Mouse (Mus musculus) layer of hippocampus, adult 9-10 months (tissue): ENCODE measurements around the gene Gstm3.
"Not testable (repeated sequence)": the region's sequence is repeated elsewhere in the genome, so short reads cannot be mapped to it uniquely, and the experiment has no call there.

Experiments
- DNase-seq: peaks from one replicate; pipeline ENCODE4 v3.0.0; 2022; ENCODE audit warnings: low spot score

Gene Gstm3

GRCm38 (mm10) chr3:107974237-107974636, 5.2 kb upstream of the Gstm3 start:
- no peak for DNase-seq

- DNase-seq, result no peak
These were observed 3.0 kb upstream of the Gstm3 start for GRCm38 (mm10) chr3:107972070-107972469.

- DNase-seq, result not testable (repeated sequence)
These were observed 2.0 kb upstream of the Gstm3 start for GRCm38 (mm10) chr3:107971101-107971500.

- DNase-seq, result no peak
These were observed 2.5 kb downstream of the Gstm3 start for GRCm38 (mm10) chr3:107966631-107967030.

DNA sequence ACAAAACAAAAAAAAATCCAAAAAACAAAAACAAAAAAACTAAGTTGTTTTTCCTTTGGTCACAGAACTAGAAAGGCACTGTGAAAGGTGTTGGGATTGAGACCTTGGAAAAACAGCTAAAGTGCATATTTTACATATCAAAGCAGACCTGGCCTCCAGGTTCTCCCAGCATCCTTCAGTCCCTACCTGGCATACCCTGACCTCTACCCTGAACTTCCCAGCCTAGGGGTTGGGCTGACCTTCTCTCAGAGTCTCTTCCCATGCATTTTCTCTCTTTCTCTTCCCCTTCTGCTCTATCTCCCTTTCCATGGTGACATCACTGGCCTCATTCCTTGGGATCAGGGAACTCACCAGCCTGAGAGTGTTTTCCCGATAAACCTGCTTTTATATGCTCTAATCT, 3.5 kb downstream of the Gstm3 start:
- DNase-seq, result no peak

- no peak for DNase-seq
These were observed 4.3 kb downstream of the Gstm3 start for GRCm38 (mm10) chr3:107964656-107965308.

- DNase-seq, result no peak
These were observed 5.1 kb downstream of the Gstm3 start for GRCm38 (mm10) chr3:107964026-107964425.

- DNase-seq, result not testable (repeated sequence)
These were observed 13.8 kb downstream of the Gstm3 start for GRCm38 (mm10) chr3:107955260-107955659.

DNA sequence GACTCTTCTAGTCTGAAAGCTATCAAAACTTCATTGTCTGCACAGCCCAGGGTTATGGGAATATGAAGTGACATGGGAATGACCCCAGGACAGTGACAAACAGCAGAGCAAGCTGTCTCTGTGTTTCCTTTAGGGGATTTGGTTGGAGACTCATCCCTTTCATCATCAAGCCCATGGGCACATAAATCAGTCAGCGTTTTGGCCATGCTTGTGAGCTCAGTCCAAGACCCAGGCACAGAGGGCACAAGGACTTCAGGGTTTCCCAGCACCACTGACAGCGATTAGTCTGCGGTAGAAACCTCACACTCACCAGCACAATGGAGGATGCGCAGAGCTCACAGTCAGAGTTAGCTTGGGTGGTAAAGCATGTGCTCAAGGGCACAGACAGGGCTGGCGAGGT, 15.2 kb downstream of the Gstm3 start:
- DNase-seq, result no peak

DNA sequence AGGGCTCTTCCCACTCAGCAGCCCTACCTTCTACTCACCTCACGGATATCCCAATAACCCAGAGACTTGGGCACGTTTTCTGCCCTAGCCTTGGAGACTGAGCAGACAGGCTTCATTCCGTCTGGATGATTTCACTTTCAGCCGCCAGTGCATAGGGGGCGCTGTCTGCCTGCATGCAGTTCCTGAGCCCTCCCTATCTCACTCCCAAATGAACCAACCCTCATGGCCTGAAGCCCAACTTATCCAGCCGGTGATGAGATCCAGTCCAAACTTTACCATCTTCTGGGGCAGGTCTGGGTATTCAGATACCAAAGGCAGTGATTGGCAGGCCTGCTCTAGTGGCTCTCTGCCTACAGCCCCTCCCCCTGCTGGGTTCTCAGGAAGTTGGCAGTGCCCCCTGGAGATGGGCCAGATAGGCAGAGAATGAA, 15.7 kb downstream of the Gstm3 start:
- peak; percentile 55 for DNase-seq

DNA sequence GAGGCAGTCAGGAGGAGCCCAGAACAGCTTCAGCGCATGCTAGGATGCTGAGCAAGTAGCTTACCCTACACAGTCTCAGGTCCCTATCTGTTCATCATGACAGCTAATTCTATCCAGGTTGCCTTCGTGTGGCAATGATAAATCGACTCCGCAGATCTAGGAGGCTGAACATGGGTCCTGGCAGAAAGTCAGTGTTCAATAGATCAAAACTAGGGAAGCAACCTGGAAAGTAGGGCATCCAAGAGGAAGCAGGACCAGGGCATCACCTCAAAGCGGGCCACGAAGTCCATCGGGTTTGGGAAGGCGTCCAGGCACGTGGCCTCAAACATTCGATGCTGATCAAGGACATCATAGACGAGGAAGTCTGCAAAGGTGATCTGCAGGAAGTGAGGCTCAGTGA, 18.6 kb downstream of the Gstm3 start:
- no peak for DNase-seq

DNA sequence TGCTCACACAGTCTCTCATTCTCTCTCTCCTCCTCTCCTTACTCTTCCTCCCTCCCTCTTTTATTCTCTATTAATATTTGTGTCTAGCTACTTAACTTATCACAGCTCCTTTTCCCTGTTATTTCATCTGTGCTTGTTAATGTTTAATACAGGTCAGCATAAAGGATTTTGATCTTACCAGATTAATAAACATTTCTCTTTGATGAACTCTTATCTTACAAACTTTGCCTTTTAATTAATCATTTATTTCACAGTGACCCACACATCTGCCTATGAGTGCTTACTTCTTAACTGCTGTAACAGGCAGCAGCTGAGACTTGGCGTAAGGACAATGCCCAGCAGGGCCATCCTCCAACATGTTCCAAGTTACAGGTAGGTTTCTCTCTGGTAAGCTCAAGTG, 19.6 kb downstream of the Gstm3 start:
- DNase-seq, result not testable (repeated sequence)

DNA sequence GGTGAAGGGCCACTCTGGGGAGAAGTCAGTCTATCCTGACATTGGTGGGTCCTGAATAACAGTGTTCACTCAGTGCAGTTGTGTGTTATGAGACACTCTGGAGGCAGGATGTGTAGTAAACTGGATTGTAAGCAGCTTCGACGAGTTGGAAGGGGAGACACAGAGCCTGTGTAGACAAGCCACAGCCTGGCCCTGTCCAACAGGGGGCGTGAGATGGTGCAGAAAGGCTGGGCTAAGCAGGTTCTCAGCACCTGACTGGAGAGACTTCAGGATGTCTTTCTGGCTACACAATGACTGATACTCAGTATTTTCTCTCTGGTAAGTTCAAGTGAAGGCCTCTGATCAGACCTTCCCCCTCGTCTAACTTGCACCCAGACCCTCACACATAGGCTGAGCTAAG, 23.4 kb downstream of the Gstm3 start:
- no peak for DNase-seq

- no peak for DNase-seq
These were observed 25.7 kb downstream of the Gstm3 start, which contains the start of gene Gstm6 for GRCm38 (mm10) chr3:107943239-107943990. Gene Gstm6, minus strand, starts transcription at chr3:107943749.

GRCm38 (mm10) chr3:107941261-107941660, 27.8 kb downstream of the Gstm3 start:
- no peak for DNase-seq

- no peak for DNase-seq
These were observed 28.6 kb downstream of the Gstm3 start for GRCm38 (mm10) chr3:107940524-107940923.

DNA sequence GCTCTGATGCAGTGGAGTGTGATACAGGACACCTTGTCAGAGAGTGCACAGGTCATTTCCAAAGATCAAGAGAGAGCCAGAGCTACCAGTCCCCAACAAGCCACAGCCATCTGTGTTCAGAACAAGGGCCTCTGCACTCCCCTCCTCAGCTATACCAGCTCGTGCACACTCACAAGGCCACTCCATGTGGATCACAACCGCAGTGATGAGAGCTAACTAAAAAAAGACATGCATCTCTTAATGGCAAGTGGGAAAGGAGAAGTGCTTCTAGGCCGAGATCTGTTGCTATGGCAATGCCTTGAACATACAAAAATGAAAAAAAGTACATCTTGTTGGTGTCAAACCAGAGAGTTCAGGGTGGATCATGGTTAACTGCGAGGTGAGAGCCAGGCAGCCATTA, 29.3 kb downstream of the Gstm3 start:
- DNase-seq, result no peak

- no peak for DNase-seq
These were observed 29.7 kb downstream of the Gstm3 start for GRCm38 (mm10) chr3:107939403-107939802.

DNA sequence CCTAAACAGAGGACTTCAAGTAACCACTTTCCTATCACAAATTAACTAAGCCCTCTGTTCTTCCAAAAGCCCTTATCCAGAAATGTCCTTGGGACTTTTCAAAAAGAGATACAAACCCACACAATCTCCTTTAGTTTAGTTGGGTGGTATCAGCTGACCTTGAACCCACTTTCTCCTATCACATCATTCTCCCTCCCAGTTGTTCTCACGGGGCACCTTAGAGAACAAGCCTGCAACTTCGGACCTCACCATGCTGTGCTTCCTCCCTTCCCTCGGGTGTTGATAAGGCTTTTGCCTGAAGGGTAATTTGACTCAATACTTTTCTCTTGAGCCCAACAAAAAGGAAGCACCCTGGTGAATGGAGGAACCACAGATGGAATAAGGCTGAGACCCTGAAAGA, 33.2 kb downstream of the Gstm3 start:
- no peak for DNase-seq

DNA sequence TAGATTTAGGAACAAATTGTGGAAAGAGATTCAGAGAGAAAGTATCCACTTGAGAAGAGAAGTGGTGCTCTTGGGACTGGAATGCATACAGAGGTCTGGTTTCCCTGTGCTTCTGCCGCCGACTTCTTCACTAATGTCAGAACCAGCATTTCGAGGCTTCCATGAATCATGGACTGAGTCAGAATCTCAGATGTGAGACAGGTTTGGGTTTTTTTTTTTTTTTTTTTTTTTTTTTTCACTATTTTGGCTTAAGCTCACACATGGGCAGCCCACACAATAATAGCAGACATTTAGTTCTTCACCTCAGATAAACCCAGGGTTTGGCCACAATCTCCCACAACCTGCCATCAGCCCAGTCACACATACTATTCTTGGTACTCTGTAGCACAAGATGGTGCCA, 33.8 kb downstream of the Gstm3 start:
- DNase-seq, result no peak

DNA sequence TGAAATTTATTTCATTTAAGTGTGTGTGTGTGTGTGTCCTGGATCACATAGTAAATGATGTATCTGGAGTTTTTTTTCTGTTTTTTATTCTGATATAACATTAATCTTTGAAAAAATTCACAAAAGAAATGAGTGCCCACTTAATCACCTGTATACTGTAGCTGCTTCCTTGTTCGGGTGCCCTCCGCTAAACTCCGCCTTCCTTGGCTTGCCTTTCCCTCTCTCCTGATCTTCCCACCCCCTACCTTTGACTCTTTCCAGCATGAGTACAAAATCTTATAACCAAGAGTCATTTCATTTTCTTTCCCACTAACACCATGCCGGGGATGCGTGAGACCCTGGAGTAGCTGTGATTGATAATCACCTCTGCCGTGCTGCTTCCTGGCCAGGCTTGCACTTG, 37.0 kb downstream of the Gstm3 start:
- DNase-seq, result no peak

DNA sequence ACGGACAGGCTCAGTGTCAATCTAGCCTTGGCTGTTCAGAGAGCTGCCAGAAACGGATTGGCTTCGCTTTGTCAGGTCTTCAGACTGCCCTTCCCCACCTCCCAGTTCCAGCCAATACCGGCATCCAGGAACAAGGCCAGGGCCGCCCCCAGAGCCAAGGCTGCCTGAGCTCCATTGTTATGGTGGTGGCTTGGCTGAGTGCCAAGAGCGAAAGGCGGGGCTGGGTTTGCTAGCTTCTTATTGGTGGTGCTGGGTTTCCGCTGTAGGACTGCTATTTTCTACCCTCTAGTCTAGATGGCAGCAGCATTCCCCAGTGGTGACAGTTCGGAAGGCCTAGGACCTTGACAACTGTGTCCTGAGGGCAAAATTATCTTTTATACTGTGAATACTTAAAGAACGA, 37.4 kb downstream of the Gstm3 start, which contains the start of gene Gstm7:
Gstm7 (minus strand) TSS at position 148 of the 400 bp plus-strand sequence.
- peak; percentile 95 for DNase-seq

- DNase-seq, result no peak
These were observed 37.9 kb downstream of the Gstm3 start for GRCm38 (mm10) chr3:107931134-107931533.

- DNase-seq, result no peak
These were observed 39.4 kb downstream of the Gstm3 start for GRCm38 (mm10) chr3:107929731-107930130.
